Mouse (Mus musculus): Measurements from ENCODE around the gene Dpp9.
A peak's percentile ranks its signal among the peaks of the same experiment; 100 is the strongest.

Gene Dpp9

GRCm38 (mm10) chr17:56175416-56175815 is 43.3 kb downstream of the Dpp9 start:
- DNase-seq = no peak

- no peak for DNase-seq
These were observed 45.2 kb downstream of the Dpp9 start for GRCm38 (mm10) chr17:56173401-56174046.

DNA sequence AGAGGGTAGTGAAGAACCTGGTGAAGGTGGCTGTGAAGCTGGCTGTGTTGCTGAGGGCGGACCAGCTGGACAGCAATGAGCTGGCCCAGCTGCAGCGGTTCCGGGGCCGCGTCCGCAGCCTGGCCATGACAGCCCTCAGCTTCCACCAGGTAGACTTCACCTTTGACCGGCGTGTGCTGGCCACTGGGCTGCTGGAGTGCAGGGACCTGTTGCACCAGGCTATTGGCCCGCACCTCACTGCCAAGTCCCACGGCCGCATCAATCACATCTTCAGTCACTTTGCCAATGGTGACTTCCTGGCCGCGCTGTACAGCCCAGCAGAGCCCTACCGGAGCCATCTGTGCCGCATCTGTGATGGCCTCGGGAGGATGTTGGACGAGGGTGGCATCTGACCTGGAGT is 46.8 kb downstream of the Dpp9 start:
- no peak for DNase-seq

GRCm38 (mm10) chr17:56171456-56171855 is 47.2 kb downstream of the Dpp9 start:
- no peak for DNase-seq

- peak; percentile 33 for DNase-seq
These were observed 48.1 kb downstream of the Dpp9 start for GRCm38 (mm10) chr17:56170636-56171035.

- peak; percentile 65 for DNase-seq
These were observed 48.9 kb downstream of the Dpp9 start for GRCm38 (mm10) chr17:56169830-56170229.

DNA sequence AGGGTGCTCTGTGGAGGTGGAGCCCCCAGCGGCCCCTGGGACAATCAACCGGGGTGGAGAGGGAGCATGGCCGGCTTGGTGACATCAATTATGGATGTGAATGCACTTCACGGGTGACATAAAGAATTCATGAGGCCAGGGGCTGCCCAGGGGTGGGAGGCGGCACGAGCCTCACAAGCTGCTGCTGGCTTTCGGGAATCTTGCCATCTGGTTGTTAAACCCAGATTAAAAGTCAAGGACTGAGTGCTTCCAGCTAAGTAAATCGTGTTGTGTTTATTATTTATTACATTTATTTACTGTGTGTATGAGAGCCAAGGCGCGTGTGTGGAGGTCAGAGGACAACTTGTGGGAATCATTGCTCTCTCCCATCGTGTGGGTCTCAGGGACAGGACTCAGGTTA is 53.0 kb downstream of the Dpp9 start:
- peak; percentile 43 for DNase-seq

- peak; percentile 40 for DNase-seq
These were observed 54.2 kb downstream of the Dpp9 start for GRCm38 (mm10) chr17:56164510-56164909.

DNA sequence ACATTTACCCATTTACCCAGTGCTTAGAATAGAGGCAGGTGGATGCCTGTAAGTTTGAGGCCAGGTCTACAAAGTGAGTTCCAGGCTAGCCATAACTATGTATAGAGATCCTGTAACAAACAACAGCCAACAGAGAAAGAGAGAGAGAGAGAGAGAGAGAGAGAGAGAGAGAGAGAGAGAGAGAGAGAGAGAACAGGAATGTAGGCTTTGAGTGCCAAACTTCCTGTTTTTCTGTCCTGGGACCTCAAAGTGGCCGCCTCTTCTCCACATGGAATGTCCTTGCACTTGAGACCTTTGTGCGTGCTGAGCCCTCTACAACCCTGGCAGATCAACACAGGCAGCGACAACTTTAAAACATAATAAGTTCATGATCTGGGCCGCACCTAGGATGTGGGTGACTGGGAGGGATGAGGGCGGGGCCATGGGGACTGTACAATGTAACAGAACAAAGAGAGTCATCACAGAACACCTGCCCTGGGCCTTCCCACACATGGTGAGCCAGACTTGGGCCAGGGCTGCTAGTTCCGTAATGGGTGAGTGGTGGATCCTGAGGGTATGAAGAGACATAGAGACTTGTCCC is 55.1 kb downstream of the Dpp9 start:
- no peak for DNase-seq

- DNase-seq = peak; percentile 97
These were observed 56.4 kb downstream of the Dpp9 start, which contains the start of gene Tnfaip8l1 for GRCm38 (mm10) chr17:56162231-56162774. Gene Tnfaip8l1, plus strand, starts transcription at chr17:56162477.

DNA sequence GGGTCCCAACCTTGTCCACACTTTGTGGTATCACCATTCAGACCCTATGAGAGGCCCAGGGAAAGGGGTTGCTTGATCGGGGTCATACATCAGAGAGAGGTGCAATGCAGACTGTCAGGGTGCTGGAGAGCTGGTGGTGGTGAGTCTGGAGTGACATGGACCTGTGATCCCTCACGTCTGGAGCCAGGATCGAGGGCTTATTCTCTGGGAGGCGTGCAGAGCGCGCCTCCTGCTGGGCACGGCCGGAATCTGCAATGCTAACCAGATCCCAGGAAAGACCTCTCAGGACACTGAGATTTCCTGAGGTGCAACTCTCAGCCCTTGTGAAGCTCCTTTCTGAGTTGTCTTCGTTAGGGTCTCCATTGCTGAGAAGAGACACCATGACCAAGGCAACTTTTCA is 59.0 kb downstream of the Dpp9 start:
- peak; percentile 82 for DNase-seq

DNA sequence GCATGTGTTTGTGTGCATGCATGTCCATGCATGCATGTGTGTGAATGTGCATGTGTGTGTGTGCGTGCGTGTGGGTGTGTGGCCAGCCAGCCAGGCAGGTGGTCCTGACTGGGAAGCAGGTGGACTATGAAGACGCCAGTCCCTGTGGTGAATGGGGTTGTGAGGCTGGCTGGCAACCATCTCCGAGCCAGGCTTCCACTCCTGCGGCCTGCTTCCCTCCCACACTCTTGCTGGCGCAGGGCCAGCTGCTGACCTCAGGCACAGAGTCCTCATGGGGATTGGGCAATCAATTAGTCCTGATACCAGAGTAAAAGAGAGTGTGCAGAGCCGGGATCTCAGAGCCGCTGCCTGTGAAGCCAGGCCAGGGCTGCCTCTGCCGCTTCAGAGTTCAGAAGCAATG is 65.1 kb downstream of the Dpp9 start:
- peak; percentile 68 for DNase-seq

- no peak for DNase-seq
These were observed 68.8 kb downstream of the Dpp9 start for GRCm38 (mm10) chr17:56149897-56150296.

- DNase-seq = no peak
These were observed 69.7 kb downstream of the Dpp9 start for GRCm38 (mm10) chr17:56148790-56149618.

GRCm38 (mm10) chr17:56148280-56148679 is 70.4 kb downstream of the Dpp9 start:
- no peak for DNase-seq

DNA sequence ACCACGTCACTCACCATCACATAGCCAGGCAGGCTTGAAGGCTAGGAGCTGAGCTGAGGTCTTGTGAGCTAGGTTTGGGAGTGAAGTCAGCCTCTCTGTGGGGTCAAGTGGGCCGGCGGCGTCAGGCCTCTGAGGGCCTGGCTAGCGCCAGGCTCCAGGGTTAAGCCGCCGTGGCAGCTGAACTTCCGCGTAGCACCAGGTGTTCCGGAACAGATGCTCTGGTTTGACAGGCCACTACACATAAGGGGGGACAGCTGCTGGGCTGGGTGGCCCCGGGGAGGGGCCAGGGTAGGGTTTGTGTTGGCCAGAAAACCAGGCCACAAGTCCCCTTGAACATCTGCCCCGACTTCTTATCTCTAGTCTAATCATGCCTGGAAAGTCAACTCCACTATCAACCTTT is 71.3 kb downstream of the Dpp9 start:
- no peak for DNase-seq

DNA sequence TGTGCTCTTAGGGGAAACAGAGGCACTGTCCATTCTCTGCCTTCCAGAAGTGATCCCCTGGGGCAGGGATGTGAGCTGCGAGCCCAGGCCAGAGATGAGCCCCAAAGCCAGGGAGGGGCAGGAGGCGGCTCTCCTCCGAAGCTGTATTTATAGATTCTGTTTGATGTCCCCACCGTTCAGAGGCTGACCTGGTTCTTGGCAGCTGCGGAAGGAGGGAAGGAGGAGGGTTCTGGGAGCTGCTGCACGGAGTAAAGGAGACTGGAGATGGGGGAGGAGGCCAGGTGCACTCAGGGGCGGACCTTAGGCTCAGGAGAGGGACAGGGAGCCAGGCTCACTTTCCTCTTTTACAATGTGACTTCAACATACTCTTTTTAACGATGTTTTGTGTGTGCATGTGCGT is 72.6 kb downstream of the Dpp9 start:
- no peak for DNase-seq

- no peak for DNase-seq
These were observed 74.2 kb downstream of the Dpp9 start for GRCm38 (mm10) chr17:56144546-56144945.

DNA sequence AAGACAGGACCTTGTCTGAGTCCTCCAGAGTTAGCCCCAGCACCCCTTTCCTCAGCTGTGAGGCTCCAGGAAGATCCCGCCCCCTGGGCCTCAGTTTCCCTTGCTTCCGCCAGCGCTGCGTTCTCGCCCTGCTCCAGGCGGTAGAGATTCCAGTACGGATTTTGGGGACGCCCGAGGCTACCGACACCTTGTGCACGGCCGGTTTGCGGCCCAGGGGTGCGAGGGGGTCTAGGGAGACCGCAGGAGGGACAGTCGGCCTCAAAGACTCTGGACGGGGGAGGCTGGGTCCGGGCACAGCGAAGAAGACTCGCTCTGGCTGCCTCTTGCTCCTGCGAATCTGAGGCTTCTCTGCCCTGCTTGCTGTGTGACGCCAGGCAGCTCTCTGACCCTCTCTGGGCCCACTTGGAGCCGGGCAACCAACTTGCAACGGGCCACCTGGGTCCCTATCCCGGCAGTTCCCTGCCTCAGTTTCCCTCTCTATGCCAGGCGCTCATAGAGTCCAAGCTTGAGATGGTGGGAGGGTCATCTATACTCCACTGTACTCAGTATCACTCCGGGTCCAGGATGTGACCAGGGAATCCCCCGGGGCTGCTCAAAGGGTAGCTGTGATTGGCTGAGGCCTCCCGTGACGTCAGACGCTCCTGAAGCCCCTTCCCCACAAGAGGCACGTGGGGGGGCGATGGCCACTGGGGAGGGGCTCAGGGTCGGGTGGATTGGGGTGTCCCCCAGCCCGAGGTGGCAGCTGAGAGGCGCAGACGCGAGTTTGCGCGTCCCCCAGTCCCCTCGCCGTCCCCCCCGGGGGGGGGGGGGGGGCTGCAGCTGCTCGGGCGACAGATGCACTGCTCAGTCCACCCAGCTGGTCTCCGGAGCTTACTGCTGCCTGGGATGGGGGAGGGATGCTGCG is 76.8 kb downstream of the Dpp9 start:
- peak; percentile 58 for DNase-seq

- DNase-seq = peak; percentile 79
These were observed 78.7 kb downstream of the Dpp9 start, which contains the start of gene Sema6b for GRCm38 (mm10) chr17:56139858-56140595. Gene Sema6b, minus strand, starts transcription at chr17:56140343.

- DNase-seq = no peak
These were observed 79.3 kb downstream of the Dpp9 start for GRCm38 (mm10) chr17:56139355-56139754.
